Mouse (Mus musculus) myocyte (in vitro differentiated cells): Measurements from ENCODE around the gene Tesc.

ENCODE experiments used
- CEBPB ChIP-seq: IDR thresholded peaks from 2 replicates; pipeline ENCODE4 v1.6.1; 2011; ENCODE audit warnings: mild to moderate bottlenecking, moderate library complexity; ENCODE audit not compliant: poor library complexity, insufficient read depth, severe bottlenecking
- E2F4 ChIP-seq: IDR thresholded peaks from one replicate; pipeline ENCODE4 v1.6.1; 2011; ENCODE audit warnings: mild to moderate bottlenecking, control low read depth, moderate library complexity; ENCODE audit not compliant: insufficient read depth
- MAX ChIP-seq: IDR thresholded peaks from one replicate; pipeline ENCODE4 v1.6.1; 2011; ENCODE audit warnings: low read depth, mild to moderate bottlenecking, control low read depth
- MYOD1 ChIP-seq, 3 experiments: IDR thresholded peaks; one replicate each; pipeline ENCODE4 v1.6.1; 2011; ENCODE audit warnings: control low read depth in 2 of 3, low read depth in 2 of 3, mild to moderate bottlenecking in 2 of 3, moderate library complexity in 1 of 3; ENCODE audit not compliant: insufficient read length in 2 of 3, control insufficient read depth in 1 of 3
- MYOG ChIP-seq, 3 experiments: IDR thresholded peaks; one replicate each; pipeline ENCODE4 v1.6.1; 2011; ENCODE audit warnings: control low read depth in 2 of 3, low read depth in 2 of 3, mild to moderate bottlenecking in 2 of 3; ENCODE audit not compliant: insufficient read length in 2 of 3, control insufficient read depth in 1 of 3, insufficient read depth in 1 of 3
- POLR2A ChIP-seq: IDR thresholded peaks from one replicate; pipeline ENCODE4 v1.6.1; 2011; ENCODE audit warnings: low read depth, mild to moderate bottlenecking, control low read depth, moderate library complexity; ENCODE audit not compliant: insufficient read length
- POLR2AphosphoS2 ChIP-seq: IDR thresholded peaks from one replicate; pipeline ENCODE4 v1.6.1; 2011; ENCODE audit warnings: low read depth, control low read depth; ENCODE audit not compliant: insufficient read length
- REST ChIP-seq: IDR thresholded peaks from one replicate; pipeline ENCODE4 v1.6.1; 2011; ENCODE audit warnings: mild to moderate bottlenecking, control low read depth, moderate library complexity; ENCODE audit not compliant: insufficient read depth, insufficient read length
- SRF ChIP-seq: IDR thresholded peaks from one replicate; pipeline ENCODE4 v1.6.1; 2011; ENCODE audit warnings: low read depth; ENCODE audit not compliant: control insufficient read depth, insufficient read length
- TCF12 ChIP-seq: IDR thresholded peaks from one replicate; pipeline ENCODE4 v1.6.1; 2011; ENCODE audit warnings: mild to moderate bottlenecking, control low read depth; ENCODE audit not compliant: poor library complexity, insufficient read depth, severe bottlenecking
- TCF3 ChIP-seq: IDR thresholded peaks from one replicate; pipeline ENCODE4 v1.6.1; 2011; ENCODE audit warnings: low read depth, control low read depth; ENCODE audit not compliant: insufficient read length
- USF1 ChIP-seq: IDR thresholded peaks from one replicate; pipeline ENCODE4 v1.6.1; 2011; ENCODE audit warnings: low read depth, mild to moderate bottlenecking, control low read depth, moderate library complexity

GRCm38 (mm10) chr5:117999061-117999460 lies 28.5 kb upstream of the Tesc start:
- TF ChIP-seq POLR2AphosphoS2 (no peak), POLR2A (no peak), MAX (no peak), REST (no peak), TCF12 (no peak), SRF (no peak), USF1 (no peak), CEBPB (no peak), E2F4 (no peak), MYOD1 (IDR thresholded peaks at IDR 0.05; ENCODE audit: control insufficient read depth in 1 of 3, insufficient read length in 2 of 3, low read depth in 2 of 3) (no peak), MYOG (IDR thresholded peaks at IDR 0.05; ENCODE audit: control insufficient read depth in 1 of 3, insufficient read depth in 1 of 3, insufficient read length in 2 of 3, low read depth in 2 of 3) (no peak), TCF3 (no peak)
